Mouse (Mus musculus): ENCODE measurements at regions not wholly inside any gene's neighbourhood (a gene's known extent, or its start where the extent isn't known, plus 50 kb on each side); places are given as distances from the start of the nearest gene placed in this dataset.

DNA sequence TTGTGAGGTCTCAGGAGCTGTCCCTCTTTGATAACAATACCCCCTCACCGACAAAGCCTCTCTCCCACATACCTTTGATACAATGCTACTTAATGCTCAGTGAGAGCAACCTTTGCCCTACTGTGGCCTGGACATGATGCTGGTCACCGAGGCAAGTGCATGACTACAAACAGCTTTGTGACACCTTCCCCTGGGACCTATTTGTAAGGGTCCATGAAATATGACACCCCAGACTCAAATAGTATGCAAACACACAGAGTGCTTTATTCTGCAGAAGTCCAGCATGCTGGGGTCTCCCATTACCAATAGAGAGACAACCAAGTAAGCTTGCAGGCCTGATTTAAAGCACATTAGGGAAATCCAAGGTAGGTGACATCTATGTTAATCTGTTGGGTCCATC is 210.6 kb downstream of the Xxylt1 start:
- TF ChIP-seq CTCF (IDR thresholded peaks at IDR 0.05; ENCODE audit: low read depth, low read length): no peak
- TF ChIP-seq POLR2A (IDR thresholded peaks at IDR 0.05; ENCODE audit: borderline replicate concordance, low read depth, low read length): no peak
- Histone ChIP-seq H3K4me1 (ENCODE audit: control insufficient read depth, insufficient read depth, low read length) (peaks cover 7% of the 10 kb centered on the region), H3K4me3 (ENCODE audit: insufficient read depth, low read length) (no peak overlapping the region), H3K27ac (ENCODE audit: insufficient read depth, low read depth, low read length) (no peak overlapping the region)

DNA sequence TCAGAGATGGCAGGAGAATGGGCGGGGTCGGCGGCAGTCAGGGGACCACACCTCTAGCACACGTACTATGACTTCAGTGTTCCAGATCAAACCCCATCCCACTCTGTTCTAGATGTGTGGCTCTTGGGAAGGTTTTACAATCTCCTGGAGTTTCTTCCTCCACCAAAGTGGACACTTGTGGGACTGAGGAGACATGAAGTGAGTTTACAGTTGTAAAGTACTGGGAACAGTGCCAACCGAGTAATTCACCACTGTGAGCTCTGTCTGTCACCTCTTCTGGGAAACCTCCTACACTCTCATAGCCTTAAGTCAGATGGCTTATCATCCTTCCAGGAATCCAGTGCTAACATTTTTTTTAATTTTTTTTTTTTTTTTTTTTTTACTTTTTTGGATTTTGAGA is 209.1 kb downstream of the Xxylt1 start:
- TF ChIP-seq POLR2A (IDR thresholded peaks at IDR 0.05; ENCODE audit: borderline replicate concordance, low read depth, low read length) (no peak), CTCF (IDR thresholded peaks at IDR 0.05; ENCODE audit: low read depth, low read length) (no peak)

DNA sequence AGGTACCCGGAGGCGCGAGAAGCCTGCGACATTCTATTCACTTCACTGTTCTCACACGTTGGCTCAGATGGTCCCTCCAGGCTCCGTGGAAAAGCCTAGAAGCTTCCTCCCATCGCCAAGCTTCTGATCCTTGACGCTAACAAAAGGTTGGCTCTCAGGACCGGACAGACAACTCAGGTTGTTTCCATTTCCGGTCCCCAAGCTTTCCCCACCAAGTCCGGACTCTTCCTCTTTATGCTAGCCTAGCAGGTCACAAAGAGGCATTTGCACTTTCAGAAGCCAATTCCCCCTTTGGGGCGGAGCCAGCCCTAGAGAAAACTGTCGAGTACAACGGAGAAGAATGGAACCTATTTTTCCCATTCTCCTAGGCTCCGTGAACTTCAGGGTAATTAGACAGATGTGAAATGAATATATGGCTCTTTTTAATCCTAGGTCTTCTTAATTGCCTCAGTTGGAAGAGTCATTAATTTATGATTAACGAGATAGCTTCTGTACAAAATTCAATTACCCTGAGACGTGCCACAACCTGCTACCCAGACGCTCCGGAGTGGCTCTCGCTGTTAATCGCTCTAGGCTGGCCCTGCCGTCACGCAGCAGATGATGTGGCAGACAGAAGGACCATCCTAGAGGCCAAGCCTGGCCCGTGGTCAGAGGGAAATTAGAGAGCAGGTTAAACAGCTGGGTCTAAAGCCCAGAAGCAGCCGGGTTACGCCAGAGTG is 207.6 kb downstream of the Xxylt1 start:
- H3K4me3 ChIP-seq (ENCODE audit: insufficient read depth, low read length): no peak overlapping the region
- H3K27ac ChIP-seq (ENCODE audit: insufficient read depth, low read depth, low read length): no peak overlapping the region
- TF ChIP-seq POLR2A (IDR thresholded peaks at IDR 0.05; ENCODE audit: borderline replicate concordance, low read depth, low read length): no peak
- no peak for TF ChIP-seq CTCF (IDR thresholded peaks at IDR 0.05; ENCODE audit: low read depth, low read length)
- H3K4me1 ChIP-seq (ENCODE audit: control insufficient read depth, insufficient read depth, low read length): peaks cover 7% of the 10 kb centered on the region

More for the DNA sequence above, 209.1 kb downstream of the Xxylt1 start:
- Histone ChIP-seq H3K4me3 (ENCODE audit: insufficient read depth, low read length) (no peak overlapping the region), H3K27ac (ENCODE audit: insufficient read depth, low read depth, low read length) (no peak overlapping the region), H3K4me1 (ENCODE audit: control insufficient read depth, insufficient read depth, low read length) (peaks cover 7% of the 10 kb centered on the region)

DNA sequence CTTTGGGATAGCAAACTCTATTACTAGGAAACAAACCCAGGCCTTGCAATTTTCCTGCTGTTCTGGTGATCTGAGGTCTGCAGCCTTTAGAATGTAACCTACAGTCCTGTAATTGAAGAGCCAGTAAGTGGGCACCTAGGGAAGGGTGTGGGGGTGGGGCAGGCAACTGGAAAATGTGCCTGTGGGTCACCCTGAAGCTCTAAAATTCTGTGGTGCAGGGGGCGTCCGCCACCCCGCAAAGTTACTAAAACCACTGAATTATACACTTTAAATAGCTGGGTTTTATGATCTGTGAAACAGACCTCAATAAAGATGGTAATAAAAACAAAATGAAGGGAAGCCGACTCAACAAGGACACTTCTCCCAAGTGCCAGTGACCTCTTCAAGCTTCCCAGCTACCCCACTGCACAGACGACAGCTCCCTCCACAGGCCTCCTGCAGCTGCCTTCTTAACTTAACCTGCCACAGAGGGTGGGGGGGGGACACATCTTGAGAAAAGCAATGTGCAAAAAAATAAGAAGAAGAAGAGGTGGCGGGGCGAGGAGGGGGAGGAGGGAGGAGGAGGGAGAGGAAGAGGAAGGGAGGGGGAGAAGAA is 205.9 kb downstream of the Xxylt1 start:
- Histone ChIP-seq H3K4me3 (ENCODE audit: insufficient read depth, low read length) (no peak overlapping the region), H3K4me1 (ENCODE audit: control insufficient read depth, insufficient read depth, low read length) (peaks cover 7% of the 10 kb centered on the region), H3K27ac (ENCODE audit: insufficient read depth, low read depth, low read length) (no peak overlapping the region)
- TF ChIP-seq POLR2A (IDR thresholded peaks at IDR 0.05; ENCODE audit: borderline replicate concordance, low read depth, low read length): no peak
- no peak for TF ChIP-seq CTCF (IDR thresholded peaks at IDR 0.05; ENCODE audit: low read depth, low read length)

DNA sequence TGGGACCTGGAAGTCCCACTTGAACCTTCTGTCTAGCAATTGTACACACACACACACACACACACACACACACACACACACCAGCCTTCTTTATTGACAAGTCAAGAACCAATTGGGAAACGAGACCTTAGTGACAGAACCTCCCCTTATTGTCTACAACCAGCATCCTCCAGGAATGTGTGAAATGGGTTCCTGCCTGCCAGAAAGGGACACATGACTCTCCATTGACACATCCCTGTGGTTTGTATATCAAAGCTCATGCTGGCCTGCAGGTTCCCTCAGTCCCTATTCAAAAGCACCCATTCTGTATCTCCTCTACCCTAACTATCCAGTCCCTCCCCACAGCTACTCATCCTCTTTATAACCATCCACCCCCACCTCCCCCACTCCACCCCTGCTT is 202.4 kb downstream of the Xxylt1 start:
- no peaks in the 10 kb centered on the region for H3K4me1 ChIP-seq (ENCODE audit: control insufficient read depth, insufficient read depth, low read length)
- no peak for TF ChIP-seq POLR2A (IDR thresholded peaks at IDR 0.05; ENCODE audit: borderline replicate concordance, low read depth, low read length)
- no peak for TF ChIP-seq CTCF (IDR thresholded peaks at IDR 0.05; ENCODE audit: low read depth, low read length)
- no peak overlapping the region for H3K27ac ChIP-seq (ENCODE audit: insufficient read depth, low read depth, low read length)
- H3K4me3 ChIP-seq (ENCODE audit: insufficient read depth, low read length): no peak overlapping the region

DNA sequence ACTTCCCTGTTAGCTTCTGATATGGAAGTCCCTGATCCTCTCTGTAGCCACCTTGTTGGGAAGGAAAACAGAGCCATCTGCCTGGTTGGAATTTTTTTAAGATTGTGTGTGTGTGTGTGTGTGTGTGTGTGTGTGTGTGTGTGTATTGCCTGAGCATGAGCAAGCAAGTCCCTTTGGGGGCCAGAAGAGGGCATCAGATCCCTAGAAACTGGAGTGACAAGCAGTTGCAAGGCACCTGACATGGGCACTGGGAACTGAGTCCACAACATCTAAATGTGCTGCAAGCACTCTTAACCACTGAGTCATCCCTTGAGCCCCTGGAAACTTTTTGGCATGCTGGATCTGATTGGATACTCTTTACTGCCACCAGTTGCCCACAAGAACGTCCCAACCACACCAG is 201.4 kb downstream of the Xxylt1 start:
- Histone ChIP-seq H3K4me3 (ENCODE audit: insufficient read depth, low read length) (no peak overlapping the region), H3K4me1 (ENCODE audit: control insufficient read depth, insufficient read depth, low read length) (no peaks in the 10 kb centered on the region)
- TF ChIP-seq CTCF (IDR thresholded peaks at IDR 0.05; ENCODE audit: low read depth, low read length): no peak
- TF ChIP-seq POLR2A (IDR thresholded peaks at IDR 0.05; ENCODE audit: borderline replicate concordance, low read depth, low read length): no peak

DNA sequence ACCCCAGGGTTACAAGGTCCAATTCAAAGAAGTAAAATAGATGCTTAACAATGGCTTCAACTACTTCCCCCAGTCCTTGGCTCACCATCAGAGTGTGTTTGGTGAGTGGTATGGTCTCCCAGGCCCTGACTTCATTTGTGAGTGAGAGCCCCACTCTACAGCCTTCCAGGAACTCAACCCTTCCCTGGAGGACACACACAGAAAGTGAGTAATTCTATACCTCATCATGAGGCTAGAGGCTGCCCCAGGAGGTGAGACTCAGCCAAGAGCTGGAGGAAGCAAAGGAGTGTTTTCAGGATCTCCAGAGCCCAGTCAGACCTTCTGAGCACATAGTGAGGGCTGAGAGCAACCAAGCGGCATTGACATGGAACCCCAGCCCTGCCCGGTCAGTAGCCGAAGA is 200.6 kb downstream of the Xxylt1 start:
- Histone ChIP-seq H3K4me1 (ENCODE audit: control insufficient read depth, insufficient read depth, low read length) (no peaks in the 10 kb centered on the region), H3K4me3 (ENCODE audit: insufficient read depth, low read length) (no peak overlapping the region), H3K27ac (ENCODE audit: insufficient read depth, low read depth, low read length) (no peak overlapping the region)
- TF ChIP-seq CTCF (IDR thresholded peaks at IDR 0.05; ENCODE audit: low read depth, low read length): no peak
- TF ChIP-seq POLR2A (IDR thresholded peaks at IDR 0.05; ENCODE audit: borderline replicate concordance, low read depth, low read length): no peak

More for the DNA sequence above, 201.4 kb downstream of the Xxylt1 start:
- no peak overlapping the region for H3K27ac ChIP-seq (ENCODE audit: insufficient read depth, low read depth, low read length)

DNA sequence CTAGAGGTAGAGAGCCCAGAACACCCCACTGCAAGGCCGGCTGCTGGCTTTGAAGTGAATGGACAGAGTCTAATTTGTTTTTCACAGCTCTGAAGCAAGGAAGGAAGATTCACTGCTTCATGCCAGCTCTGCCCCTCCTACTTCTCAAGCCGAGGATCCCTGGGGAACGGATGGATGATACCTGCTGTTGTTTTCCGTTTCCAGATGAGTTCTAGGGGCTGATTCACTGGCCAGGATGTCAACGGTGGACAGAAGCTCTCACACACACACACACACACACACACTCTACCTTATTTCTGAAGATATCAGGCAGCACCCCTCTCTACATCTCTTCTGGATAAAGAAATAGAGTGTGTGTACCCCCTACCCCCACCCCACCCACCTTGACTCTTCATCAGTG is 200.0 kb downstream of the Xxylt1 start:
- Histone ChIP-seq H3K4me1 (ENCODE audit: control insufficient read depth, insufficient read depth, low read length) (no peaks in the 10 kb centered on the region), H3K4me3 (ENCODE audit: insufficient read depth, low read length) (no peak overlapping the region), H3K27ac (ENCODE audit: insufficient read depth, low read depth, low read length) (no peak overlapping the region)
- TF ChIP-seq POLR2A (IDR thresholded peaks at IDR 0.05; ENCODE audit: borderline replicate concordance, low read depth, low read length): no peak
- TF ChIP-seq CTCF (IDR thresholded peaks at IDR 0.05; ENCODE audit: low read depth, low read length): no peak

DNA sequence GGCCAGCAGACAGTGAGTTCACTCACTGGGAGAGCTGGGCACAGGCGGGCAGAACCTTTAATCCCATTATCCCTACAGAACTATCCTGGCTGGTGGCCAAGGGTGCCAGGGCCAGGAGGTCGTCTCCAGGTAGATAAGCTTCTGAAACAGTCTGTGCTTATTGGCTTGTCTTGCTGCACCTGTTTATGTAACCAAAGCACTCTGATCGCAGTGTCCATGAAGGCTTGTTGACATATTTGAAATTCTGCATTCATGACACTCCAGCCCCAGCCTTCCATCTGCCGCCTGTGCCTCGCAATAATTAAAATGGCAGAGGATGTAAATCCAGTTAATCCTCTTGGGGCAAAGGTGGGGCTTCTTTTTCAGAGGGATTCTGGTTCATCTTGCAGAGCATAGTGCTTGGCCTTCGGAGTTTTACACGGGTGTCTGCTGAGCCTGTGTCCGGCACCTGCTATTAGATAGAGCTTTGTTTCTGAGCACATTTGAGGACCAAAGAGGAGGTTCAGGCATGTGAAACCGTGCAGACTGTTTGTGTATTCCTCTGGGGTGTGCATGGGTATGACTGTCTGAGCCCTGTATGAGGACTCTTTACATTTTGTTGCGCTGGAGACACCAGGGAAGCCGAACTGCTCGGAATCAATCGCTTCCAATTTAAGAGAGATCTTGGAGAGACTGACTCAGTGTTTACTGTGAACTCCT is 197.6 kb downstream of the Xxylt1 start:
- no peaks in the 10 kb centered on the region for H3K4me1 ChIP-seq (ENCODE audit: control insufficient read depth, insufficient read depth, low read length)
- TF ChIP-seq CTCF (IDR thresholded peaks at IDR 0.05; ENCODE audit: low read depth, low read length) (no peak), POLR2A (IDR thresholded peaks at IDR 0.05; ENCODE audit: borderline replicate concordance, low read depth, low read length) (no peak)
- no peak overlapping the region for H3K4me3 ChIP-seq (ENCODE audit: insufficient read depth, low read length)
- H3K27ac ChIP-seq (ENCODE audit: insufficient read depth, low read depth, low read length): no peak overlapping the region

DNA sequence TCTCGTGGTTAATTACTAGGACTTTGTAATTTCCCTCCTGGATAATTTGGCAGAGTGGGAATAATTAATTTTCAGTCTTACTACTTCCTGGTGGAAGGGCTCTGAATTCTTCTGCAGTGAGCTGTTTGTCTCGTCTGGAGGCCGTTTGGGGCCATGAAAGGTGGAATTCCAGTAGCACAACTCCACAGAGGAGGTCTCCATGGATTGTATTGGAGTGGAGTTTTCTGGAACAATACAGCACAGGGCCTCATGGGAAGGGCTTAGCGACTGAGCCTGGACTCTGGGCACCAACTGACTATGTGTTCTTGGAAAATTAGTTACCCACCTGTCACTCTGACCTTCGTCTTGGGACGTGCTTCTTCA is 197.1 kb downstream of the Xxylt1 start:
- TF ChIP-seq CTCF (IDR thresholded peaks at IDR 0.05; ENCODE audit: low read depth, low read length): no peak
- TF ChIP-seq POLR2A (IDR thresholded peaks at IDR 0.05; ENCODE audit: borderline replicate concordance, low read depth, low read length): no peak
- Histone ChIP-seq H3K4me3 (ENCODE audit: insufficient read depth, low read length) (no peak overlapping the region), H3K27ac (ENCODE audit: insufficient read depth, low read depth, low read length) (no peak overlapping the region)

More for the DNA sequence above, 197.1 kb downstream of the Xxylt1 start:
- H3K4me1 ChIP-seq (ENCODE audit: control insufficient read depth, insufficient read depth, low read length): no peaks in the 10 kb centered on the region

All from bone marrow macrophage, adult 2 months (primary cell).